Mouse (Mus musculus) myocyte (in vitro differentiated cells): ENCODE data around the gene Hsd17b14.

ENCODE experiments used
- MAX ChIP-seq: IDR thresholded peaks from one replicate; pipeline ENCODE4 v1.6.1; 2011; ENCODE audit warnings: low read depth, mild to moderate bottlenecking, control low read depth
- POLR2A ChIP-seq: IDR thresholded peaks from one replicate; pipeline ENCODE4 v1.6.1; 2011; ENCODE audit warnings: low read depth, mild to moderate bottlenecking, control low read depth, moderate library complexity; ENCODE audit not compliant: insufficient read length
- TCF12 ChIP-seq: IDR thresholded peaks from one replicate; pipeline ENCODE4 v1.6.1; 2011; ENCODE audit warnings: mild to moderate bottlenecking, control low read depth; ENCODE audit not compliant: poor library complexity, insufficient read depth, severe bottlenecking
- USF1 ChIP-seq: IDR thresholded peaks from one replicate; pipeline ENCODE4 v1.6.1; 2011; ENCODE audit warnings: low read depth, mild to moderate bottlenecking, control low read depth, moderate library complexity

DNA sequence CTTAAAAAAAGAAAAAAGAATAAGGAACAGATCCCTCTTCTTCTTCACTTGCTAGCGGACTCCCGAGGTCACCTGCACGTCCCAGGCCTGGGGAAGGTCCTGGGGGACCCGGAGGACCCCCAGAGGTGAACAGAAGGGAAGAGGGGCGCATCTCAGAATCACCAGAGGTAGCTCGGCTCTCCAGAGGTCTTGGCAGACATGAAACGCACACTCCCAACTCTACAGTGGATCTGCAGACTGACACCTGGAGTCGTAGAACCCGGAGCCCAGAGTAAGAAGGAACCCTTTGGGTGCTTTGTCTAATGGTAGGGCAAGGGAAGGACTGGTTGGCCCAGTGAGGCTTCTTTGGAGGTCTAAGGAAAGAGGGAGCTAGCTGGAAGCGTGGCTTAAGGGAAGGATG lies 17.1 kb upstream of the Hsd17b14 start:
- TF ChIP-seq TCF12 (no peak), USF1 (no peak), POLR2A (no peak), MAX (no peak)
